Mouse (Mus musculus): Measurements from ENCODE around the gene Rps25.
A peak's percentile ranks its signal among the peaks of the same experiment; 100 is the strongest.
"Not testable (repeated sequence)": the region's sequence is repeated elsewhere in the genome, so short reads cannot be mapped to it uniquely, and the experiment has no call there.

Gene Rps25

GRCm38 (mm10) chr9:44406906-44407751 lies at the start of gene Rps25, which contains the start of gene Trappc4:
Gene Rps25 (plus strand): TSS chr9:44407139.
Gene Trappc4 (minus strand): TSS chr9:44407600.
- peak; percentile 93 for DNase-seq (ENCODE audit: low read depth)

- DNase-seq (ENCODE audit: low read depth), result peak; percentile 59
These were observed 49.7 kb upstream of the Rps25 start for GRCm38 (mm10) chr9:44357207-44357606.

- peak; percentile 97 for DNase-seq (ENCODE audit: low read depth)
These were observed 45.6 kb upstream of the Rps25 start, which contains the start of gene Vps11 for GRCm38 (mm10) chr9:44361190-44361917. Gene Vps11 (minus strand): TSS chr9:44361670.

- not testable (repeated sequence) for DNase-seq (ENCODE audit: low read depth)
These were observed 45.0 kb upstream of the Rps25 start for GRCm38 (mm10) chr9:44361931-44362330.

GRCm38 (mm10) chr9:44364480-44364879 lies 42.5 kb upstream of the Rps25 start:
- DNase-seq (ENCODE audit: low read depth), result peak; percentile 58

GRCm38 (mm10) chr9:44373386-44373785 lies 33.6 kb upstream of the Rps25 start:
- DNase-seq (ENCODE audit: low read depth), result no peak

- no peak for DNase-seq (ENCODE audit: low read depth)
These were observed 30.8 kb upstream of the Rps25 start for GRCm38 (mm10) chr9:44376141-44376540.

- not testable (repeated sequence) for DNase-seq (ENCODE audit: low read depth)
These were observed 29.6 kb upstream of the Rps25 start for GRCm38 (mm10) chr9:44377335-44377734.

- no peak for DNase-seq (ENCODE audit: low read depth)
These were observed 28.7 kb upstream of the Rps25 start for GRCm38 (mm10) chr9:44378153-44378730.

GRCm38 (mm10) chr9:44379054-44379834 lies 27.7 kb upstream of the Rps25 start, which contains the start of gene Hyou1:
Gene Hyou1 (plus strand): TSS chr9:44379490.
- DNase-seq (ENCODE audit: low read depth), result peak; percentile 97

GRCm38 (mm10) chr9:44379862-44380261 lies 27.1 kb upstream of the Rps25 start:
- no peak for DNase-seq (ENCODE audit: low read depth)

GRCm38 (mm10) chr9:44384596-44384995 lies 22.3 kb upstream of the Rps25 start:
- DNase-seq (ENCODE audit: low read depth), result no peak

GRCm38 (mm10) chr9:44387221-44387620 lies 19.7 kb upstream of the Rps25 start:
- DNase-seq (ENCODE audit: low read depth), result no peak

GRCm38 (mm10) chr9:44389273-44389672 lies 17.7 kb upstream of the Rps25 start:
- peak; percentile 57 for DNase-seq (ENCODE audit: low read depth)

- DNase-seq (ENCODE audit: low read depth), result peak; percentile 82
These were observed 15.5 kb upstream of the Rps25 start for GRCm38 (mm10) chr9:44391466-44391865.

GRCm38 (mm10) chr9:44396684-44397411 lies 10.1 kb upstream of the Rps25 start, which contains the start of gene Slc37a4:
Gene Slc37a4 (plus strand): TSS chr9:44396852.
- DNase-seq (ENCODE audit: low read depth), result peak; percentile 92

- no peak for DNase-seq (ENCODE audit: low read depth)
These were observed 8.9 kb upstream of the Rps25 start for GRCm38 (mm10) chr9:44398087-44398486.

GRCm38 (mm10) chr9:44398551-44398950 lies 8.4 kb upstream of the Rps25 start:
- DNase-seq (ENCODE audit: low read depth), result no peak

- no peak for DNase-seq (ENCODE audit: low read depth)
These were observed 7.7 kb upstream of the Rps25 start for GRCm38 (mm10) chr9:44399114-44399794.

GRCm38 (mm10) chr9:44399795-44400114 lies 7.2 kb upstream of the Rps25 start:
- no peak for DNase-seq (ENCODE audit: low read depth)

Data from NIH3T3 (cell line).